Mouse (Mus musculus): ENCODE measurements around the gene Znhit2.
A peak's percentile ranks its signal among the peaks of the same experiment; 100 is the strongest.

GRCm38 (mm10) chr19:6016532-6016931 is 44.5 kb upstream of the Znhit2 start:
- peak; percentile 44 for TF ChIP-seq CTCF (IDR thresholded peaks at IDR 0.05; ENCODE audit: low read depth)
- no peak for TF ChIP-seq EP300 (IDR thresholded peaks at IDR 0.05; ENCODE audit: low read depth)

Measured in liver, embryonic 14.5 days (tissue).